Mouse (Mus musculus) ovary, adult 10 weeks (tissue): ENCODE results near the gene Zc4h2. TPM values are rescaled to one million over a fixed set of nuclear protein-coding genes. Genes with fewer than 3 reads are reported as not detected.

ENCODE experiments used
- polyA plus RNA-seq: library from polyadenylated mRNA; stranded (reverse); fragments of 350-450 nt; fragmentation: Illumina TruSeq; extraction: RNeasy Lipid Tissue Mini Kit (QIAGEN cat#74804); gene quantifications from one replicate; pipeline ENCODE4 v1.2.3, GENCODE M21; 2014

Gene Zc4h2
- polyA plus RNA-seq: 40.9 TPM

DNA sequence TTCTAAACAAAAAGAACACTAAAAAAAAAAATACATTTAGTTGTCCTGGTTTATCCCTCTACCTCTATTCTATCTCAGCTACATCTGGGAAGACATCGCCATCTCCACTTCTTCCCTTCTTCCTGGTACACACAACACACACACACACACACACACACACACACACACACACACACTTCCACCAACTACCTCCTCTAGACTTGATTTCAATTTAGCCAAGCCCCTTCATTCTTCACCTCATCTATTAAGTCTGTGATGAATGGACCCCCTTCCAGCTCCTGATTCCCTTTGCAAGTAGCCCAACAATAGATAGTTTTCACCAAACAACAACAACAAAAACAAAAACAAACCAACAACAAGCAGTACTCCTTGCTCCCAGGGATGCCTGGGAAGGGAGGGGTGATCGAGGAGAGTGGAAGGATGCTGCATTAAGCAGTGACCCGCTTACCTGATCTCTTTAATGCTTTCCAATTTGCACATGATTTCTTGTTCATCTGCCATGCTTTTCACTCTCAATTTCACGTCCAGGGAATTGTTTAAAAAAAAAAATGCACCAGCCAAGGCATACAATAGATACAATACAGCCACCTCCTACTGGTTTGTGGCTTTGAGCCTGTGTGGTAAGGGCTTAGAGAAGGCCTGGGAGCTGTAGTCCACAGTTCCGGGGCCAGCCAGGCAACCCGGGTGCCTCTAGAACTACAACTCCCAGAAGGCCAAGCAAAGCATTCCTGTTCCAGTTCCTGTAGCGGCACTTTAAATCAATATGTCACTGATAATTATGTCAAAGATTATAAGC, at the start of gene Zc4h2:
Gene Zc4h2 (minus strand): TSS at position 706 of the 796 bp plus-strand sequence.

Other genes starting within 250 kb of the Zc4h2 start
- gene Amer1, start 213.6 kb downstream of the Zc4h2 start, polyA plus RNA-seq: 18.6 TPM
- gene Asb12, start 100.5 kb downstream of the Zc4h2 start, polyA plus RNA-seq: not detected
- gene Pfn5, start 100.4 kb downstream of the Zc4h2 start, polyA plus RNA-seq: not detected
- 11.4 TPM for gene Zc3h12b, start 53.2 kb upstream of the Zc4h2 start, polyA plus RNA-seq